Mouse (Mus musculus) MN1 (cell line): Measurements from ENCODE around the gene Kcnmb1.

ENCODE experiments used
- DNase-seq: peaks from one replicate; pipeline ENCODE4 v3.0.0-alpha.2; 2016; ENCODE audit warnings: low spot score

The Kcnmb1 gene

DNA sequence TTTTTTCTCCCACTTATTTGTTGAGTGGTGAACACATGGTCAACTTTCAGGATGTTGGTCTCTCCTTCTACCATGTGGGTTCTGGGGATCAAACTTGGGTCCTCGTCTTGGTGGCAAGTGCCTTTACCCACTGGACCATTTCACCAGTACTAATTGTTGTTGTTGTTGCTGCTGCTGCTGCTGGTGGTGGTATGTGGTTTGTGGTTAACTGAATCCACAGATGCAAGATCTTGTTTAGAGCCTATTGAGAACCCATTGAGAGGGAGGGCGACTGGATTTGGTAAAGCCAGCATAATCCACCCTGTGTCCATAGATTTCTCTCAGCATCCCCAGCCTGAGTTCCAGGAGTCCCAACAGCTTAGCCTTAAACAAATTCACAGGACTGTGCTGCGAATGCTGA is 37.6 kb downstream of the Kcnmb1 start:
- no peak for DNase-seq

DNA sequence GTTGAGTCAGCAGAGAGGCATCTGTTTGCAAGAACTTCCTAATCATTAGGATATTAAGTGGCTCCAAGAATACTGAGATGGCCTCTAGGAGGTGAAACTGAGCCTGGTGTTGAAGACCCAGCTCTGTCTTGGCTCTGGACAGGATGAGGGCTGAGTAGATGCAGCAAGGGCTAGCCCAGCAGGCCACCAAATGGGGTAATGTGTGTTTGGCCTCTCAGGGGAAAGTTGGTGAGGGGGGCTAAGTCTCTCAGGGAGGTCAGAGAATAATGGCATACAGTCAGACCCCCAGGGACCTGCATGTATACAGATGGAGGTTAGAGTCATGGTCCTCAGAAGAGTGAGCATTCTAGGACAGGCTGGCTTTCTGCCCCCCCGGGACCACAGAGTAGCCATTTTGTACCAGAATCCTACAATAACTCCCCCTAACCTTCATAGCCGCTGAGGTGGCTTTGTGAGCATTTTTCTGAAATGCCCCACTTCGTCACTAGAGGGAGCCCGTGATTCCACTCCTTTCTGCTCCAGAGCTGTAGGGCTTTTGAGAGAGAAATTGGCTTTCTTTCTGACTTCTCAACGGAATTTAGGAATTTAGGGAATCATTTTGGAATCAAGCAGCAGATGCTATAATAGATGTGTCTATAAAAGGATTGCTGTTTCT is 39.3 kb downstream of the Kcnmb1 start:
- peak; percentile 21 for DNase-seq

DNA sequence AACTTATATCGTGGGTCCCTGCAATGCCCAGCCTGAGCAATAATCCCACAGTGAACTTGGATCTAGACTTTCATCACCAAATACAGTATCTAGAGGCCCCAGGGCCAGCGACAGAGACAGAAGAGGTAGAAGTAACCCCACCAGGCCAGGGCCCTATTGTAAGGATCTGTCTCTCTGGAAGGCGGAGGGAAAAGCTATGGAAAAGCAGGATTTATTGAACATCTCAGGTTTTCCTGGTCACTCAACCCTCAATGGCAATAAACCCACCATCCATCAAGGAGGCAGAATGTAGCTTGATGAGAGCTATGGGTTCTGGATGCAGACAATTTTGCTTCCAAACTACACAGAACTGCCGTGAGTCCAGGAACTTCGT is 39.8 kb downstream of the Kcnmb1 start:
- DNase-seq: no peak

DNA sequence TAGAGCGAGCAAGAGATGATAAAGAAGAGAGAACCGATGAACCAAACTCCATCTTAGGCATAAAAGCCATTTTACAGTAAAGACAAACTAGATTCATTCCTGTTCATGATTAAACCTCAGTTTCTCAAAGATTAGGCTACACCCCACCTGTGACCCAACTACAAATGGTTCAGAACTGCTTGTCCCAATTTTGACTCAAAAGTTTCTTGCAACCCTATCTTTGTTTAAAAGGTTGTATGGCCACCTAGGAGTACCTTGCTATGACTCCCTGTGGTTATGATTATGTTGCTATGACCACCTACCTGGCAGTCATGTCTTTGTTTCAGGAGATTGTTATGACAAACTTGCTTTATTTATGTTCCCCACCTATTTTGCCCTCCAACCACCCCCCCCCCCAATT is 44.8 kb downstream of the Kcnmb1 start:
- DNase-seq: no peak

DNA sequence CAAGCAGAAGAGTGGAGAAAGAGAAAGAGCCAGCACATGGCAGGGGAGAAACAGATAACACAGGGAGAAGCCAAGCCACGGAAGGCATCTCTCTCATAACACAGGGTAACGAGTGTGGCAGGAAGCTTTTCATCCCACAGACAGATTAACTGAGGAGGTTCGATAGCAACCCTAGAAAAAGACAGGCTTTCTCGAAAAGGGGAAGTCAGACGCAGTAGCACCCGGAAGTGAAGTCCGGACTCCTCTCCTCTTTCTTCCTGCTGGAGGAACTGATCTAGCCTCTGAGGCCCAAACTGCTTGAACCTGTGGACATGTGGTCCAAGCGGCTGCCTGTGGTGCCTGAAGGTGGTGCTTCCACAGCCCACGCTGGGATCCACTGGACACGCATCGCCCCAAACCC is 45.4 kb downstream of the Kcnmb1 start:
- no peak for DNase-seq

DNA sequence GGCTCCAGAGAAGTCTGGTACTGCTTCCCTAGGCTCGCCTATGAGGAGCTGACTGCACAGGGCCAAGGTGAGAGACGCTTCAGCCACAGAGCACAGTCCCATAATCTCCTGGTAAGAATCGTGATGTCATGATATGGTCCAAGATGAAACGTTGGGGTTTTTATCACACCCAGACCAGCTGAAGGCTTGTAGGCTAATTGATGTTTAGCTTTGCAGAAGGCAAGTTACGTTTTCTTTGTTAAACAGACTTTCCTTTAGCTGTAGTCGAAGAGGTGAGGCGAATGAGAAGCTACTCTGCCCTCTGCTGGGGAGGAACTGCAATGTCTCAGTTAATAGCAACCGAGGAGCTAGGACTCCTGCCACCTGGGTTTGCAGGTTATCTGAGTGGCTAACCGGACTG is 45.9 kb downstream of the Kcnmb1 start:
- no peak for DNase-seq

DNA sequence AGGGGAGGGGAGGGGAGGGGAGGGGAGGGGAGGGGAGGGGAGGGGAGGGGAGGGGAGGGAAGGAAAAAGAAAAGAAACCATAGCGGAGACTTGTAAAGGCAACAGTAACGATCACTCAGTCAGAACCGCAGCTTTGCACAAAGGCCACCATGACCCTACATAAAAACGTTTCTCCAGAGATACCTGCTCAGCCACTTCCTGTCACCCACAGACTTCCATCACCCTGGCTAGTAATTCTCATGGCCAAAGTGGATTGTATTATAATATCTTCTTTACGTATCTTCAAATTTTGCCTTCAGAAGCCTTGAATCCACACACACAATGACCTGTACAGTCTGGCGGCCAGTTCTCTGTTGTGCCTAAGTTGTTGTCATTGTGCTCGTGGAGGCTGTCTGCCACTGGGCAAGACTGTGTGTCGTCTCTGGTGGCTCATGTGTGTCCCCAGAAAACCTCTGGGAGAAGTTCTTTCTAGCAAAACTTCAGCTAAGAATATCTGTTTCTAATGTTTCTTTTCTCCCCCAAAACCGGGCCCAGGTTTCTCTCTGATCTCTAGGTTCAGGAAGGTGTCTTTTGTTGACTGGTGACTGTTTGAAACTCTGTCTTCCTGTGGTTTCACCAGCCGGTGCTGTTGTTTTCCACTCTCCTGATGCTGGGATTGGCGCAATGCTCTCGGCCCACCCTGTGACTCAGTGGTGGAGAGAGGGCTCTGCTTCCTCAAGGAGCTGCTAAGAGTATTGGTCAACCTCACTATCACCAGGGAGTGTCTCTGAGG is 46.7 kb downstream of the Kcnmb1 start:
- no peak for DNase-seq

DNA sequence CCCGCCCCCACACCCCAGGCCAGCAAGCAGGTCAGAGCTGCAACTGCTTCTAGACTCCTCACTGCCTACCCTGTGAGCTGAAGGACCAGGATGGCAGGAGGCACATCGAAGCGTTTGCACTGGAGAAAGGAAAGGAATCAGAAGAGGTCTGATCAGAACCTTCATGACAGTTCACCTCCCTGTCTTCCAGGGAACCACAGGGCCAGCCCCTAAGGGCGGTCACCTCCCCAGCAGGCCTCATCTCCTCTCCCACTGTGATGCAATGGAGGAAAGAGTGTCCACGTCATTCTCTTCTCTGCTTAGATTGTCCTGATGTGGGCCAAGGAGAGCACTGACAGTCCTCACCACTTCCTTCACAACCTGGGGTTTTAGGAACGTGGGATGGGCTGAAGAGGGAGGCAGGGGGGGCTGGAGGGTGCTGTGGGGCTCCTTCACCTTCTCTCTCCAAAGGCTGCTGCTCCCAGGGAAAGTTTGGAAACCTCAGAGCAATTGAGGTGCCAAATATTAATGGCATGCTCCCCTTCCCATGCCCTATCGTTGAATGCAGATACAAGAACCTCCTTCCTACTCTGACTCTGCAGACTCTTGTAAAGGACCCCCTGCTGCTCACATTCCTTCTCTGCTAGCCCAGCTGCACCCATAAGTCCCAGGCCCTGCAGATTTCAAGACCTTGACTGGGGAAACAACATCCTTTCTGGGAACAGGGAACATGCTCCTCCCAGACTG is 47.5 kb downstream of the Kcnmb1 start:
- DNase-seq: no peak

DNA sequence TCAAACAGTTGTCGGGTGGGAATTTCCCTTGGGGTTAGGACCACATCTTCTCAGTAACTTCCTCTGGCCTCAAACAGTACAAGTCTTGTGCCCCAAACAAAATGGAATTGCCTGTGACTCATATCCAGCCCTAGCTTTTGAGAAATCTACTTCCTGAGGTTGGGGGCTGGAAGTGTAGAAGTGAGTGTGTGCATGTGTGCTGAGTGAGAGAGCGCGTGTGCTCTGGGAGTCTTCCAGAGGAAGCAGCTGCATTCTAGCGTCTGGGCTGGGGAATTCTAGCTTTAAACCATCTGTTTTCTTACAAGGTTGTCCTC is 48.0 kb downstream of the Kcnmb1 start:
- DNase-seq: no peak

DNA sequence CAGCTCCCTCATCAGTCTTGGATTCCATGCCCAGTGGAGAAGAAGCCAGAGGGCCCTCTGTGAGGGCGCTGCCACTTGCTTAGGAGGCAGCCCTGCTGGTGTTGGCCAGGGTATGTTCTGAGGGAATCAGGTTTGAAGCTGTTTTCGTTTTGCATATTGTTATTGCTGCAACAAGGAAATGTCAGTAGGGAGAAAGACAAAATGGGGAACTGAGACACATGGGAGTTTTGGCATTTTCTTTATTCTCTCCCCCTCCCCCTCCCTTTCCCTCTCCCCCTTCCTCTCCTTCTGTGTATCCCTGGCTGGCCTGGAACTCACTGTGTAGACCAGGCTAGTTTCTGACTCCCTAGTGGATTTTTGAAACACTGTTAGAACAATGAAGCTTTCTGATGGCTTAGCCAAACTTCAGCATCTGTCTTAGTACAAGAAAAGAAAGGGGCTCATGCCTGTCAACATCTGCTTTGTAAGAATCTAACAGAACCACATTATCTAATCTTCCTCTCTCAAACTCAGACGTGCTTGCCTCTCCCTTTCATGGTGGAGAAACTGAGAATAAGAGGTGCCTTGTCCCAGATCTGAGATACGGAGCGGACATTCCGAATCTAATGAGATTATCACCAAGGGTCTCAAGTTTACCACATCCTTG is 49.3 kb downstream of the Kcnmb1 start:
- no peak for DNase-seq
